Mouse (Mus musculus) lung, embryonic 14.5 days (tissue): ENCODE data around the gene Dock3. TPM values are rescaled to one million over a fixed set of nuclear protein-coding genes. Genes with fewer than 3 reads are reported as not detected.

Source experiments
- ATAC-seq: fragments of 200-750 bp; cut with Nextera tagmentation; 2 replicates; pipeline ENCODE4 v1.8.0; 2017; ENCODE audit warnings: mild to moderate bottlenecking, moderate TSS enrichment, moderate library complexity; ENCODE audit not compliant: insufficient read depth
- DNase-seq: peaks from one replicate; pipeline ENCODE4 v3.0.0-alpha.2; 2015
- H3K27ac ChIP-seq: fragments of 300-500 bp; sonication (generic); 2 replicates; pipeline ENCODE4 v1.5.1; 2014; ENCODE audit warnings: low read depth, mild to moderate bottlenecking, moderate library complexity
- H3K27me3 ChIP-seq: fragments of 300-500 bp; sonication (generic); 2 replicates; pipeline ENCODE4 v1.6.1; 2014; ENCODE audit warnings: low read length, control low read depth; ENCODE audit not compliant: insufficient read depth
- H3K36me3 ChIP-seq: fragments of 300-500 bp; sonication (generic); 2 replicates; pipeline ENCODE4 v1.6.1; 2014; ENCODE audit warnings: control low read depth; ENCODE audit not compliant: insufficient read depth
- H3K4me1 ChIP-seq: fragments of 300-500 bp; sonication (generic); 2 replicates; pipeline ENCODE4 v1.6.1; 2014; ENCODE audit warnings: antibody characterized with exemption, control low read depth; ENCODE audit not compliant: insufficient read depth
- H3K4me2 ChIP-seq: fragments of 300-500 bp; sonication (generic); 2 replicates; pipeline ENCODE4 v1.6.1; 2014; ENCODE audit warnings: mild to moderate bottlenecking
- H3K4me3 ChIP-seq: fragments of 300-500 bp; sonication (generic); 2 replicates; pipeline ENCODE4 v1.5.1; 2014; ENCODE audit warnings: low read depth, low read length
- H3K9ac ChIP-seq: fragments of 300-500 bp; sonication (generic); 2 replicates; pipeline ENCODE4 v1.6.1; 2014
- H3K9me3 ChIP-seq: fragments of 300-500 bp; sonication (generic); 2 replicates; pipeline ENCODE4 v1.6.1; 2016; ENCODE audit warnings: low read depth, low read length, control low read depth
- CTCF ChIP-seq: IDR thresholded peaks from 2 replicates; pipeline ENCODE4 v1.5.1; 2016; ENCODE audit warnings: antibody characterized with exemption, low read depth
- WGBS: fragments of 180-500 bp; shearing (Covaris S2); extraction: QIAGEN DNeasy Blood & Tissue Kit; methylation state at CpG from one replicate; pipeline ENCODE4 v1.1.7; 2014; 5-methylcytosine and 5-hydroxymethylcytosine counted together
- polyA plus RNA-seq: library from polyadenylated mRNA; unstranded; fragments of >200 nt; fragmentation: Nextera tagmentation; extraction: Ambion mirVana; gene quantifications from 2 replicates; pipeline ENCODE4 v1.2.1, GENCODE M21; 2014

Gene Dock3
- polyA plus RNA-seq, 1 experiment from 2014 or later, result 0.25 TPM

DNA sequence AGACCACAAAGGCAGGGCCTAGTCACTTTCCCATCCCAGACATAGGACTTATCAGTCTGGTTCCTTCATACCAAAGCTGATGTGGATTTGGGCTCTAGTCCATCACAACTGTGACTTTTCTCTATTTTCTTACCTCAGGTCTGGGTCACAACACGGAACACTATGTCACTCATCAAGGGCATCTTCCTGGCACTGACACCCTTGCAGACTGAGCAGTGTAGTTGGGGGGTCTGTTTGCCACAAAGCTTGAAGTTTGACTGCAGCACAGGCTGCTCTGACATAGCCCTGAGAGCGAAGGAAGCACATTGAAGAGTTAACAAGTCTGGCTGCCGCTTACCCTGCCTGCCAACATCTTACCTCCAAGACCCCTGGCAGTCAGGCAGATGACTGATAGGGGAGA lies 348.6 kb downstream of the Dock3 start:
- peaks cover 77% of the 10 kb centered on the region for H3K36me3 ChIP-seq
- H3K9me3 ChIP-seq, result no peaks in the 10 kb centered on the region
- no peak for TF ChIP-seq CTCF
- peak overlapping the region; percentile 98 for H3K4me2 ChIP-seq
- 0 out of 2 replicates have a peak overlapping the region, but pooled peaks have one; percentile 91 for H3K4me3 ChIP-seq
- 56% methylated on average over 3 of the region's 3 CpGs for WGBS
- H3K27me3 ChIP-seq, result no peaks in the 10 kb centered on the region
- ATAC-seq, result no peak
- H3K4me1 ChIP-seq, result peaks cover 8% of the 10 kb centered on the region; the same call in 1 of the 2 replicates
- H3K27ac ChIP-seq, result no peak overlapping the region
- DNase-seq, result no peak
- peak overlapping the region; percentile 18; the same call in 1 of the 2 replicates for H3K9ac ChIP-seq

DNA sequence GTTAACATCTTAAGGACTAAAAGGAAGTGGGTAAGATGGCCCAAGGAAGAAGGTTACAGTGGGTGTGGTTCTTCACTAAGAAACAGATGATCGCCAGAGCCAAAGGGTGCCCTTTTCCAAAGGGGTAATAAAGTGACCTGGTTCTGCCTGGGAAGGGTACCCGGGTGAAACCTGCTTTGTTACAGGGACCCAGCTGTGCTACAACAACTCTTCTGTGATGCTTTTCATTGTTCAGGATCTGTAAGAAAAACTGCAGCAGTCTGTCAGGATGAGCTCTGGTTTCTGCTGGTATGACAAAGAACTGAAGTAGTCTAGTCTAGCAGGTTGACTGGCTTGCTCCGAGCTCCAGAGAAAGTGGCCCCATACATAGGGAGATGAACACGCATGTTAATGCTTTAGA lies 349.5 kb downstream of the Dock3 start:
- TF ChIP-seq CTCF, result no peak
- Histone ChIP-seq H3K36me3 (peaks cover 77% of the 10 kb centered on the region), H3K27ac (no peak overlapping the region), H3K9me3 (no peaks in the 10 kb centered on the region), H3K4me1 (peaks cover 8% of the 10 kb centered on the region; the same call in 1 of the 2 replicates), H3K9ac (no peak overlapping the region), H3K4me3 (no peak overlapping the region), H3K27me3 (no peaks in the 10 kb centered on the region), H3K4me2 (no peak overlapping the region)
- ATAC-seq (no peak), DNase-seq (no peak)
- 75% methylated on average over 4 of the region's 4 CpGs for WGBS

DNA sequence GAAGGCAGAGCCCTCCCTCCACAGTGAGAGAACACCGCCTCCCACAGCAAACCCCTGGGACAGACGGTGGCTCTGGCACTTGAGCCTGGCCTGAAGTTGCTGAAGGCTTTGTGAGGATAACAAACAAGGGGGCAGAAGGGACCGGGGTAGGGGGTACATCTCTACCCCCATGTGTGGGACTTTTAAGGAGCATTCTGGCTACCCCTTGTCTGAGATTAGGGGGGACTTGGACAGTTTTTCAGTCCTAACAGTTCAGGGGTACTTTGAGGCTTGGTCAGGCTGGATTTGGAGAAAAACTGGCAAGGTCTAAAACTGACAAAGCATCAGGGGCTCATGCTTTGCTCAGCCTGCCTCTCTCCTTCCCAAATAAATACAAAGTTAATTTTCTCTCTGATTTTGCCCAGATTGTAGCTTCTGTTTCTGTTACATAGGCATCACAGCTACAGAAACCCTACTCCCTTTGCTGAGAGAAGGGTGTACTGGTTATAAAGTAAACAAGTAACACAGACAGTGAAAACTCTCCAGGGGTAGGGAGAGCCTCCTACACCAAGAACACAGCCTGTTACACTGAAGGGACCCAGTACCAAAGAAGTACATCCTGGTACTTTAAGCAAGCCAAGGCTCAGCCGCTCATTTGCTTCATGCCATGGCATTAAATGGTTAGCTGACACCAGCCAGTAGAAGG lies 350.5 kb downstream of the Dock3 start:
- TF ChIP-seq CTCF, result no peak
- H3K4me1 ChIP-seq, result peaks cover 8% of the 10 kb centered on the region; the same call in 1 of the 2 replicates
- H3K27me3 ChIP-seq, result no peaks in the 10 kb centered on the region
- no peak overlapping the region for H3K4me3 ChIP-seq
- 58% methylated on average over 4 of the region's 4 CpGs for WGBS
- no peaks in the 10 kb centered on the region for H3K9me3 ChIP-seq
- H3K9ac ChIP-seq, result no peak overlapping the region
- H3K4me2 ChIP-seq, result no peak overlapping the region
- DNase-seq (peak; percentile 17), ATAC-seq (no peak)
- H3K27ac ChIP-seq, result no peak overlapping the region
- H3K36me3 ChIP-seq, result peaks cover 84% of the 10 kb centered on the region

DNA sequence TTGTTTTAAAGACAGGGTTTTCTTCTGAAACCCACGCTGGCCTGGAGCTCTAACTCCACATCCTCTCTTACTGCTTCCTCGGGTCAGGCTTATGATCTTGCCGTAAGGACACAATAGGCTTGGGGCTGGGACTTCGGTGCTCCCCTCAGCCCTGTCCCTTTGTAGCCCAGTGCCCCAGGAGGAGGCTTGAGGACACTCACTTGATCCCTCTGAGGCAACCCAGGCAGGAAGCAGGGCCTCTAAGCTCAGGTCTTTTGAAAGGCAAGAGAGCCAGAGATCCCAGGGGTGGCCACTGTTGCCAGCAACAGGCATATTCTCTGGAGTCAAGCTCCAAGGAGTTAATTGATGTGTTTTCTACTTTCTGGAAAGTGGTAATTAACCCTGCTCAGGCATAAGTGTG lies 352.2 kb downstream of the Dock3 start:
- no peak overlapping the region for H3K4me2 ChIP-seq
- no peak overlapping the region; the same call in 1 of the 2 replicates for H3K27ac ChIP-seq
- H3K4me3 ChIP-seq, result no peak overlapping the region
- 72% methylated on average over 4 of the region's 4 CpGs for WGBS
- peaks cover 91% of the 10 kb centered on the region for H3K36me3 ChIP-seq
- ATAC-seq, result no peak
- TF ChIP-seq CTCF, result no peak
- peaks cover 5% of the 10 kb centered on the region; the same call in 1 of the 2 replicates for H3K4me1 ChIP-seq
- H3K27me3 ChIP-seq, result no peaks in the 10 kb centered on the region
- H3K9ac ChIP-seq, result no peak overlapping the region
- H3K9me3 ChIP-seq, result no peaks in the 10 kb centered on the region
- DNase-seq, result no peak

DNA sequence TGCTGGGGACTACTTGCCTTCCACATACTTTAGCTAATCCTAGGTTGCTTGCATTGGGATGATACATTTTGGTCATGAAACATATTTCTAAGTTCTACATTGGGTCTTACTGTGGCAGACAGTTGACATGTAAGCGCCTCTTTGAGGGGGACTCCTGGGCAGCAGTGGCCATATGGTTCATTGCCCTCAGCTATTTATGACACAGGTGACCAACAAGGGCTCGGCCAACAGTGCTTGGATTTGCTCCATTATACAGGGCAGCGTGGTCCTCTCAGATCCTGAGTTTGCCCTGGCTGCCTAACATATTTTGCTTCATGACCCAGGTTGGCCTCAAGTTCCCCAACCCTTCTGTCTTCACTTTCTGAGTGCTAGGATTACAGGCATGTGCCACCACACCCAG lies 355.0 kb downstream of the Dock3 start:
- TF ChIP-seq CTCF, result no peak
- H3K36me3 ChIP-seq, result peaks cover 84% of the 10 kb centered on the region
- H3K27ac ChIP-seq, result no peak overlapping the region
- no peaks in the 10 kb centered on the region for H3K9me3 ChIP-seq
- WGBS, result 86% methylated on average over 3 of the region's 3 CpGs
- DNase-seq (no peak), ATAC-seq (no peak)
- H3K9ac ChIP-seq, result no peak overlapping the region
- H3K4me2 ChIP-seq, result no peak overlapping the region
- no peaks in the 10 kb centered on the region for H3K4me1 ChIP-seq
- H3K4me3 ChIP-seq, result no peak overlapping the region
- no peaks in the 10 kb centered on the region for H3K27me3 ChIP-seq

DNA sequence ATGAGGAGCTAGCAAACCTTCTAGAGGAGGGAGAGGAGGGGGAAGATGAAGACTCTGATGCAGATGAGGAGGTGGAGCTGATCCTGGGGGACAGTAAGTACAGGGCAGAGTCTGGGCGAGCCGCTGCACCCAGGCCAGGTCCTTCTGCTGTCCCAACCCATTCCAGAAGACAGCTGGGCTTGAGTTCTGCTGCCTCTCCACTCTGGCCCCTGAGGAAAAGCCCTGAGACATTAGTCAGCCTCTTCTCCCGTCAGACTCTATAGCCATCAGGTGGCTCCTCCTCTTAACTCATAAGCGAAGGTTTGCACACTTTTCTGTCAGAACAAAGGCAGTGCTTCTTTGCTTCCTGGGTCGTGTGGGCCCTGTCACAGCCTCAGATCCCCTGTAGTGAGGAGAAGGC lies 357.5 kb downstream of the Dock3 start:
- no peaks in the 10 kb centered on the region for H3K4me1 ChIP-seq
- H3K9ac ChIP-seq, result no peak overlapping the region
- no peak overlapping the region for H3K4me2 ChIP-seq
- no peaks in the 10 kb centered on the region for H3K9me3 ChIP-seq
- no peaks in the 10 kb centered on the region for H3K27me3 ChIP-seq
- 75% methylated on average over 5 of the region's 5 CpGs for WGBS
- no peak overlapping the region for H3K27ac ChIP-seq
- peaks cover 72% of the 10 kb centered on the region for H3K36me3 ChIP-seq
- no peak overlapping the region for H3K4me3 ChIP-seq
- DNase-seq, result no peak
- no peak for TF ChIP-seq CTCF
- no peak for ATAC-seq

DNA sequence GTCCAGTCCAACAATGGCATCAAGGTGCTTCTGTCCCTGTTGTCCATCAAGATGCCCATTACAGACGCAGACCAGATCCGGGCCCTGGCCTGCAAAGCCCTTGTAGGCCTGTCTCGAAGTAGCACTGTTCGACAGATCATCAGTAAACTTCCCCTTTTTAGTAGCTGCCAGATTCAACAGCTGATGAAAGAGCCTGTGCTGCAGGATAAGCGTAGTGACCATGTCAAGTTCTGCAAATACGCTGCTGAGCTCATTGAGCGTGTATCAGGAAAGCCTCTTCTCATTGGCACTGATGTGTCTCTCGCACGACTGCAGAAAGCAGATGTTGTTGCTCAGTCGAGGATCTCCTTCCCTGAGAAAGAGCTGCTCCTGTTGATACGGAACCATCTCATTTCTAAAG lies 373.7 kb downstream of the Dock3 start:
- no peaks in the 10 kb centered on the region for H3K27me3 ChIP-seq
- WGBS, result 87% methylated on average over 11 of the region's 11 CpGs
- ATAC-seq (no peak), DNase-seq (no peak)
- H3K4me1 ChIP-seq, result no peaks in the 10 kb centered on the region
- H3K27ac ChIP-seq, result no peak overlapping the region
- no peaks in the 10 kb centered on the region for H3K9me3 ChIP-seq
- no peak for TF ChIP-seq CTCF
- no peak overlapping the region for H3K9ac ChIP-seq
- H3K36me3 ChIP-seq, result peaks cover 86% of the 10 kb centered on the region
- no peak overlapping the region for H3K4me3 ChIP-seq
- H3K4me2 ChIP-seq, result no peak overlapping the region
